Mouse (Mus musculus): ENCODE results near the gene Mthfd1l.

- TF ChIP-seq CTCF (IDR thresholded peaks at IDR 0.05; ENCODE audit: low read depth, low read length), result no peak
- TF ChIP-seq POLR2A (IDR thresholded peaks at IDR 0.05; ENCODE audit: borderline replicate concordance, low read depth, low read length), result no peak
Measured at GRCm38 (mm10) chr10:3997851-3998426, 25.0 kb downstream of the Mthfd1l start.

All from bone marrow macrophage, adult 2 months (primary cell).